Mouse (Mus musculus): ENCODE results near the gene Minpp1.

Gene Minpp1

DNA sequence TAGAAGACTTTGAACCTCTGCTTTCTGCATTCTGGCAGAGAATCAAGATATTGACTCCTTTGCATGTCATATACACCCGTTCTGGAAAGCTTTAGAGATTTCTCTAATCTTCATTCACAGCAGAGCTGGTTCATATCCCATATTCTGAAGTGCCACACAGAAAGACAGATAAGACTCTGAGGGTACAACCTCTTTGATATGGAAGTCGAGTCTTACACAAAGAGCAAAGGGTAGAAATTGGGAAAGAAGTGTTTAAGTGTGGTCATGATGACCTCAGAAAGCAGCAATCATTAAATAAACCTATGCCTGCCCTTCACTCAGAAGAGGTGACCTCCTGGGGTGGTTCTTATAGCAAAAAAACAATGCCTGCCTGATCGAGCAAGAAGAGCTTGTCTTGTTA is 43.2 kb downstream of the Minpp1 start:
- DNase-seq (ENCODE audit: low spot score): no peak

DNA sequence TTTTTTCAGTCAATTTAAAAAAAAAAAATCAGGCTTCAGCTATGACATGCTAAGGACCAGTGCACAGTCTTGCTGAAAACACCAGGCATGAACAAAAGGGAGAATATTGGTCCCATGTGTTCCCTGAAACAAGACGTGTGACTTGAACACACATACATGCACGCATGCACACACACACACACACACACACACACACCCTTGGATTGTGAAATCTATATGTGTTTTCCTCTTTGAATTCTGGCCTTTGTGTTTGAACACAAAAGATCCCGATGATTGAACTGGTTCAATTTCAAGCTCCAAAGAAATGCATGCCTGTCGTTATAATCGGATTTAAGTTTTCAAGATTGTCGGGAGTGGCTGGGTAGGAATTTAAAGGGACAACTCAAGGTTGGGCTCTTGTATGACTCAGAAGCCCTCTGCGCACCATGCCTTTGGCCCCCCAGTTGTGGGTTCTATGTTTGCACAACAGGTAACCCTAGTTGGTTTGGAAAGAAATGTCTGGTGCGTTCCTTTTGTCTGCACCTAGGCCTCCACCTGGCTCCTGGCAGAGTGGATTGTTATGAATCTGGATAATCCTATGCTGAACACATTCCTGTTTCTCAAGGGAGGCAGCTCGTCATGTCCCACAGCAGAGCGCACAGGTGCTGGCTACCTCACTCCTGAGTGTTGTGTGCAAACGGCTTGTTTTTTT is 43.8 kb downstream of the Minpp1 start:
- no peak for DNase-seq (ENCODE audit: low spot score)

DNA sequence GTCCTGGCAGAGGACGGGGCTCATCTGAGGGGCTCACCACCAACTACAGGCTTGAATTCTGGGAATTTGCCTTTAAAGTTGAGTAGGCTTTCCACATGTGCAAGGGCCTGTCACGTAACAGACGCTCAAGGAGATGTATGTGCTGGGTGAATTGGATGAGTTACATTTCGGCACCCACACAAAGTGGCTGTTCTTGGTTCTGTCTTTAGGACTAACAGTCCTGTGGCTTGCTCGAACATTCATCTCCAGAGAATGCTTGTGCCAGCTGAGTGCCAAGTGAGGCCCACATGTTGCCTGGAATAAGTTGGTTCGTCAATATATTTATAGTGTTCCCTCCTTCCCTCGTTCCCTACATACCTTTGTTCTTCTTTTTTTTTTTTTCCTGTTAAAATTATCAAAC is 44.7 kb downstream of the Minpp1 start:
- DNase-seq (ENCODE audit: low spot score): no peak

DNA sequence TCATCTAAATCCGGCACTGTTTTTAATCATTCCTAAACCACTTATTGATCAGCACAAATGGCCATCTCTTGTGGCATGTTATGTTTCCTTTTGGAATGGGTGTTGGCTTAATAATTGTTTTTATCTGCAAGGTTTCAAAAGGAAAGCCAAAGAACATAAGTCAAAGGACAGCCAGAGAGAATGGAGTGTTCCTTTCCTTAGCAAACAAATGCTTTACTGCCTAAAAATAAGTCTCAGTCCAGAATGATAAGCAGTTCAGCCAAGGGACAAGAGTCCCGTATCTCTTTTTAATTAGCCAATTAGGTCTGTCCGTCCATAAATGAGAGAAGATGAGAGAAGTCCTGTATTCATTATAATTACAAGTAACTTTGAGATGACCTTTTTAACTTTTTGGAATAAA is 46.8 kb downstream of the Minpp1 start:
- no peak for DNase-seq (ENCODE audit: low spot score)

DNA sequence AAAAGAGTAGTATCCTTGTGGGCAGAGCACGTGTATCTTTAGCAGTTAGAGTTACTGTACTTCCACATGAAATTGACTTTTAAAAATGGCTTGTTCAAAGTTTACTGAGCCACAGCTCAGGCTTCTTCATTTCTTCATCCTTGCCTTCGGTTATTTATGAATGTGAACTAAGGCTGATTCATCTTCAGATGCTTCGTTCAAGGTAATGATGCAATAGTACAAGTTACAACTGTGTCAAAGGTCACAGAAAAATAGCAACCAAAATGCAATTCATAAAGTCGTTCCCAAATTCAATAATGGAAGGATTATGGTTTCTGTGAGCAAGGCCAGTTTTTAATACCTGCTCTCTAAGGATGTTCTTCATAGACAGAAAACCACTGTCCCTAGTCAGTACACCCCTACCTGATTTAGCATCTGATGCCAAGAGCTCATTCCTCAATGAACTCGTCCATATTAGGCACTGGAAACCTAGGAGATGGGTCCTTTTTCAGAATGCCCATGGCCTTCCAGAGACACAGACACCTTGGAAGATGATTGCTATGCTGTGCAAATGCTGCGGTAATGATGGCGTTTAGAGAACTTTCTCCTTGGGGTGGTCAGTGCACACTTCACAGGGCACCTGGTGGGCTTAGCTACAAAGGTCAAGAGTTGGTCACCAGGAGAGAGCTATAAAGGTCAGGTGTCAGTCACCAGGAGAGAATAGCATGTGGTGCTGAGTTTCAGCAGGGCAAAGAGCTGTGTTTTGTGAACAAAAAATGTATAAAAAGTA is 47.4 kb downstream of the Minpp1 start:
- DNase-seq (ENCODE audit: low spot score): no peak

DNA sequence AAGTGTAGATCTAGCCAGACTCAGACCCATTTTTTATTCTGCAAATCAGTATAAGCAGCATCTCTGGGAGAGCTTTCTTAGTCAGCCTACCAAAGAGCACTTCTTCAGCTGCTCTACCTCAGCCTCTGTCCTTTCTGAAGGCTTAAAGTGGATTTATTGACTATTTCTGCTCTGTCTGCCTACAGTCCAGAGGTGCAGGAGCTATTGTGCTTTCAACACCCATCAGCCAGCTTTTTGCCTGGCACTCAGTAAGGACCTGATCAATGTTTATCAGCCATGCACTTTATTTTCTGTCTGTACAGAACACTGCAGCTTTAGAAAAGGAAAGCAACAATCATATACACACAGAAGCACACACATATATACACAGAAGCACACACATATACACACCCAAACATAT is 49.3 kb downstream of the Minpp1 start:
- DNase-seq (ENCODE audit: low spot score): no peak

DNA sequence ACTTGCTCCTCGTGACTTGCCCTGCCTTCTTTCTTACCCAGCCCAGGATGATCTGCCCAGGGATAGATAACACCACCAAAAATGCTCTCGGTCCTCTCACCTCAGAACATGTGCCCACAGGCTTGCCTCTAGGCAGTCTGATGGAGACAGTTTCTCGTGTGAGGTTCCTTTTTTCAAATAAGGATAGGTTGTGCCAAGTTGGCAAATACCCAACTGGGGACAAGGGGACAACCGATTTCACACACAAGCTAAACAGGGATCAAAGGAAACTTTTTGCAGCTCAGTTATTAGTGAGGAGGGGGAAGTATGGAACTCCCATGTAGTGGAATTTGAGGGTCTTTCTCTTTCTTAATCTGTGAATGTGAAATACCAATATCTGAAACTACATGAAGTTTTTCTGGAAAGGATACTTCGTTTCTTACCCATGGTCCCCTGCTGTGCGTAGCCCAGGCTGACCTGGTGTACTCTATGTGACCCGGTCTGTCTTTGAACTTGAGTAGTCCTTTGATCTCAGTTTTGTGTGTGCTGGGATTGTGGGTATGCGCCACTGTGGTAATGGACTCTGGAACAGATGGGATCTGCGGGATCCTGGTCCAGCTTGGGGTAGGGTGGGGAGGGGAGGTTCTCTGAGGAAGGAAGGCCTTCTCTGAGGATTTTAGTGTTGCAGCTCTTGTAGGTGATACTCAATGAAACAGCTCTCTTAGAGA is 57.4 kb downstream of the Minpp1 start:
- no peak for DNase-seq (ENCODE audit: low spot score)

DNA sequence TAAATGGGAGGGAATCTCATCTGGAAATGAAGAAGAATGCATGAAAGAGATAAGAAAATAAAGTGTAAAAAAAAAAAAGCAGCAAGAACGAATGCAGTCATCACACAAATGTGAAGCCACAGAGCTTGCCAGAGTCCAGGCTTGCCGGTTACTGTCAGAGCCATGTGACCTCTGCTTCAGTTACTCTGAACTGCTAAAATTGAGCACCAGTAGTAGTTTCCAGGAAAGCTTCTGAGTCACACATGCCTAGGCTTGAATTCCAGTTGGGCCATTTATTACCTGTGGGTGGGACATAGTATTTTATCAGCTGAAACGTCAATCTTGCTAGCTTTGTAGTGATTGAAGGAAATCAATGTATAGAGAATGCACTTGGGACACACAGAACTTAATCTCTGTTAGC is 61.8 kb downstream of the Minpp1 start:
- no peak for DNase-seq (ENCODE audit: low spot score)

DNA sequence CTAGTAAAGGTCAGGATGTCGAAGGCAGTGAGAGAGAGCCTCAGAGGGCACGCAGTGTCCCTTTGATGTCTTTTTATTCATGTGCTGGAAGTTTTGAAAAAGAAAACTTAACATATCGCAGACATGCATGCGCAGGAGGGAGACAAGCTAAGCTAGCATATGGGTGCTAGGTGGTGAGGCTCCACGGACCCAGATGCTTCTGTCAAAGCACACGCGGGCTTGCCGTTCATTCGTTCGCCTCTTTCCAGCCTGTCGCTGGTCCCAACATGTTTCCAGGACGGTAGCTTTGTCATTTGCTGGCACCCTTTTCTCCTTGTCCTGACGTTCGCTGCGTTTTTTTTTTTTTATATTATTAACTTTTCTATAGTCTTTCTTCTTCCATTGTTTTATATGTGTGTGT is 62.6 kb downstream of the Minpp1 start:
- DNase-seq (ENCODE audit: low spot score): no peak

DNA sequence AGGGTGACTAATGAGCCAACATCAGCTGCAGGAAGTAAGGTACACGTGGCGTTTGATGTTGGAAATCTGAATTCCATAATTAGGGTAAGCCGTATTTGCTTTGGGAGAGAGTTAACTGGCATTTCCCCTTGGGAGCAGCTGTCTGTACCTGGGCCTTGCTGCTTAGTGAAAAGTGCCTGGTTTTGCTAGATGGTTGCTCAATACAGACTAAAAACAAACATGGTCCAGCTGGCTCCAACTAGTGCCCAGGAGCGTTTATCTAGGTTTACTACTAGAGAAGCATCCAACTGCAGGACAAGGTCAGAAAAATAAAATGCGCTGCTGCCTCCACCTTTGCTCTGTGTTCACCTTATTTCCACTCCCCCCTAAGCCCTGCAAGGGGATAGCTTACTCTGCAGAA is 64.9 kb downstream of the Minpp1 start:
- no peak for DNase-seq (ENCODE audit: low spot score)

DNA sequence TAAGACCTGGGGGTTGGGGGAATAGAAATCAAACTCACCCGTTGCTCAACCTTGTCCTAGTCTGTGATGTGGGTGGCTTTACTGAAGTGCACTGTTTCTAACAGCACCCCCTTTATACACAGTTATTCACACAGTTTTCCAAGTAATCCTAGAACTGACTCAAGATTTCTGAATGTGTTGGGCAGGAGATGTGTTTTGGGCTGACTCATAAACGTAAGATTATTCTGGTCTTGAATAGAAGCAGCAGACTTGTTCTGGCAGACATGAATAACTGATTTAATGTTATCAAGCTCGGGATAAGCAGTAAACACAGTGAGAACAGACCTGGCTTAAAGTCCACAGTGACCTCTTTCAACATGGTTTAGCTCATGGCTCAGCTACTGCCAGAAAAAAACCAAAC is 65.9 kb downstream of the Minpp1 start:
- no peak for DNase-seq (ENCODE audit: low spot score)

DNA sequence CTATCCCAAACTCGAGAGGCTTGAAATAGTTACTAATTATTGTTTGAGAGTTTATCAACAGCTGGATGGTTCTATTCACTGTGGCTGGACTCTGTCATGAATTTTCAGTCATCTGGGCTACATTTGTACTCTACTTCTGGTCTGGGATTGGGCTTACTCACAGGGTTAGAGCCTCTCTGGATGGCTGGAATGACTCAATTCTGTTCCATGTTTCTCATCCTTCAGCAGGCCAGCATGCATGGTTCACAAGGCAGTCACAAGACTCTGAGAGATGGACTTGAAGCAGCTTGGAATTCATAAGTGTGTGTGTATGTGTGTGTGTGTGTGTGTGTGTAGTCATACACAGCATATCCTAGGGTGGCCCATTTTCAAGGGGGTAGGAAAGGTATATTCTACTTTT is 66.5 kb downstream of the Minpp1 start:
- no peak for DNase-seq (ENCODE audit: low spot score)

DNA sequence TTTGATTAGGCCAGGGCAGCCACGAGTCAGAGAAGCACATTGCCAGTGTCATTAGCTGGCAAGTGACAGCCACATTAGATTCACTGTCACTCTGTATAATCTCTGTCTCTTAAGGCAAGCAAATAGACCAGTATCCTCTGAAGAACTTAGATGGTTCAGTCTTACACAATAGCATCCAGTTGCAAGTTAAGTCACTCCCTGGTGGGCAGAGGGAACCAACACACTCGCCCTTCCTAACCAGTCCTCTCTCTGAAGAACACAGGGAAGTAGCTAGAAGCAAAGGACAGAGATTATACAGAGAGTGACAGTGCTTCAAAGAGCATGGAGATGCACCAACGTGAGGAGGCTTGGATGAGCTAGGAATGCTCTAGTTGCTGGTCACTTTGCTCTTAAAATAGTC is 67.7 kb downstream of the Minpp1 start:
- DNase-seq (ENCODE audit: low spot score): no peak

DNA sequence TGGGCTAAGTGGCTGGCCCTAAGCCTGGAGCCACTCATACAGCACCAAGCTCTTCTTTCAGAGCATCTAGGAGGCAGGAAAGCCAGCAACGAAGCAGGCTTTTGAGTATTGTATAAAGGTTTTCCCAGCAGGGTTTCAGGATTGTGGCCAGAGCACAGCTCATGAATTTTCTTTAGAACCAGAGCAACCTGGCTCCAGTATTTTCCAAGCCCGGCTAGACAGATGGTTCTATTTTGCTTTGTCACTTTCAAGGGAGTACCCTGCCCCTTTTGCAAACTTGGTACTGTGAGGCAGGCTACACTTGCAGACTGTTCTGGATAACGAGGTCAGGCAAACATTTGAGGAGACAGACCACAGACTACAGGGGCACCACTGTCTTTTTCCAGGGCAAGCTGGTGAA is 69.7 kb downstream of the Minpp1 start:
- no peak for DNase-seq (ENCODE audit: low spot score)
